Mouse (Mus musculus) lung, adult 2 months (tissue): ENCODE data around the gene Adgrf3. TPM values are rescaled to one million over a fixed set of nuclear protein-coding genes. Genes with fewer than 3 reads are reported as not detected.

Experiments used
- DNase-seq: peaks from one replicate; pipeline ENCODE4 v3.0.0; 2022
- H3K4me1 ChIP-seq: fragments of 200-500 bp; 2 replicates; pipeline ENCODE4 v1.6.1; 2011; ENCODE audit warnings: low read length; ENCODE audit not compliant: control insufficient read depth, insufficient read depth
- H3K4me3 ChIP-seq: fragments of 200-500 bp; replicated peaks from 2 replicates; pipeline ENCODE3; 2011; ENCODE audit warnings: low read depth, mild to moderate bottlenecking, control low read depth, low read length; ENCODE audit errors: extremely low read depth
- CTCF ChIP-seq: fragments of 200-500 bp; IDR thresholded peaks from 2 replicates; pipeline ENCODE4 v1.5.1; 2011; ENCODE audit warnings: mild to moderate bottlenecking, low read length, control low read depth; ENCODE audit not compliant: insufficient read depth
- POLR2A ChIP-seq: fragments of 200-500 bp; IDR thresholded peaks from 2 replicates; pipeline ENCODE4 v1.6.1; 2011; ENCODE audit warnings: low read depth, mild to moderate bottlenecking, control low read depth, low read length, borderline replicate concordance; ENCODE audit errors: extremely low read depth
- WGBS: fragments of 180-500 bp; shearing (Covaris S2); methylation state at CpG from one replicate; pipeline ENCODE4 v1.1.7; 2018; 5-methylcytosine and 5-hydroxymethylcytosine counted together
- polyA plus RNA-seq: library from polyadenylated mRNA; depleted of rRNA; stranded (reverse); fragments of >200 nt; gene quantifications from 2 replicates; pipeline ENCODE4 v1.2.3, GENCODE M21; 2012; rRNA removed

Gene Adgrf3
- polyA plus RNA-seq, 1 experiment: 0.27 TPM

DNA sequence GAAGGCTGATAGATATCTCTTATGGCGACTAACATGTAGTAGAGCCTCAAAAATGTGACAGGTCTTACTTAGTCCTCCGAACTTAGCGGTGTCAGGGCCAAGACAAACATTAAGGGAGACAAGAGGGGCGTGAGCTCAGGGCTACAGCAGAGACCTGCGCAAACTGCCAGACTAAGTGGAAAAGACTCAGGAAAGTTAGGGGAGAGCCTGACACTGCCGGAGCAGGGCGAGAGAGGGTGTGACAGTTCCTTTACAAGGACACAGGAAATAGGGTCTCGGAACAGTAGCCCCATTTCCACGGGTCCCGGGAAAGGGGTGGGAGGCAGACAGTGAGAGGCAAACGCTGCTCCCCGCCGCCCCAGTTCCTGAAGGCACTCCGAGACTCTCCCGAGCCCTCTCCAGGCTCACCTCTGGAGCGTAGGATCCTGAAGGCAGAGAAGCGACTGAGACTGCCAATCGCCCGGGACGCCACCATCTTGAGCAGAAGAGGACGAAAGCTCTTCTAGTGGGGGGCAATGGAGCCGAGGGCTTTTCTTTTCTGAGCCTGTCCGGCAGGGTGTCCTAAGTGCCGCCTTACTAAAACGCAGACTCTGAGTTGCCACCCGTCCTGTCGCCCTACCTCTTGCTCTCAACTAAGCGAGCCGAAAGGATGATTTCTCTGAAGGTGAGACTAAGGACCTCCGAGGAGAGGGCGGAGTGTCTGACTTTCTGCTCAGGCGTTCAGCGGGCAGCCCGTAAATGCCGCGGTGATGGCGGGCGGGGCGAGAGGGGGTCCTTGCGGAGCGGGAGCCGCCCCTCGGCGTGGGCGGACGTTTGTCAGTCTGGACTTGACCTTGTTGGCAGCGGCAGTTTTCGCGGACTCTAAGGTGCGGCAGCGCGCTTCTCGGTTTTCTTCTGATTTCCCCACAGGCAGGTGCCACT is 50.8 kb downstream of the Adgrf3 start, which contains the start of the genes Hadha and Hadhb:
TSS of gene Hadha (minus strand) at position 689 of the 921 bp plus-strand sequence.
TSS of gene Hadhb (plus strand) at position 775 of the 921 bp plus-strand sequence.
- Histone ChIP-seq H3K4me1 (no peaks in the 10 kb centered on the region; the same call in none of the 2 replicates), H3K4me3 (peak within 1 kb of the TSS; percentile 99)
- WGBS: under 1% methylated on average over 53 of the region's 53 CpGs
- DNase-seq: peak; percentile 96
- TF ChIP-seq POLR2A: peak; percentile 88; the same call in 1 of the 2 replicates
- TF ChIP-seq CTCF: no peak

DNA sequence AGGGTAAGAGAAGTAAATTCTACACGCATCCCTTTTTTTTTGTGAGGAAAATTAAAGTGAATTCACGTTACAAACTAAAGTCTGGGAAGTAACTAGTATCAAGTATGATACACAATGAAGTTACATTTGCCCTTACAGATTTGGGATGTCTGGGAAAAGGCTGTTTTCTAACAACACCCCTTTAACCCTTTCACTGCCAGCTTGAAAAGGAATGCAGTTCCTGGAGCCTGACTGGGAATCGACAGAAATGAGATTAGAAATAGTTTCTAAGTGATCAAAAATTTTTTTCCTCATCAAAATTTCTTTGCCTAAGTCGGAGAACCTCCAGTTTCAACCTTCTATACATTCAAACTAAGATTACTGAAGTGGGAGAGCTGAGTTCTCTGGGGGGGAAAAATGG is 51.5 kb downstream of the Adgrf3 start:
- Histone ChIP-seq H3K4me1 (no peaks in the 10 kb centered on the region; the same call in none of the 2 replicates), H3K4me3 (peak overlapping the region; percentile 99)
- DNase-seq: no peak
- TF ChIP-seq CTCF (no peak), POLR2A (no peak)
- WGBS: 21% methylated on average over 4 of the region's 4 CpGs

DNA sequence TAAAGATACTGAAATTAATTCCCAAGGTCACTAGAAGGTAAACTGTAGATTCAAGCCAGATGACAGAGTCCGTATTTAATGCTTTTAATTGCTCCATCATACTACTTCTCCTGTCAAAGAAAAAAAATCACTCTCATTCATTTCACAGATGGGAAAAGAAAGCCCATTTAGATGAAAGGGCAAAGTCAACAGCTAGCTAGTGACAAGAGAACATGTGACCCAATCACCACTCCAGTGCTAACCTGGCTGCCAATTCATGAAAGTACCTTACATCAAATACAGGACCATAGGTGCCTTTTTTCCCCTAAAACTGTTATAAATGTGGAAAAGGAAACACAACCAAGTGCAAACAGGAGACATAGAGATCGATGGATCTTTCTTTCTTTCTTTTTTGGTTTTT is 52.3 kb downstream of the Adgrf3 start:
- WGBS: 84% methylated on average over 2 of the region's 2 CpGs

DNA sequence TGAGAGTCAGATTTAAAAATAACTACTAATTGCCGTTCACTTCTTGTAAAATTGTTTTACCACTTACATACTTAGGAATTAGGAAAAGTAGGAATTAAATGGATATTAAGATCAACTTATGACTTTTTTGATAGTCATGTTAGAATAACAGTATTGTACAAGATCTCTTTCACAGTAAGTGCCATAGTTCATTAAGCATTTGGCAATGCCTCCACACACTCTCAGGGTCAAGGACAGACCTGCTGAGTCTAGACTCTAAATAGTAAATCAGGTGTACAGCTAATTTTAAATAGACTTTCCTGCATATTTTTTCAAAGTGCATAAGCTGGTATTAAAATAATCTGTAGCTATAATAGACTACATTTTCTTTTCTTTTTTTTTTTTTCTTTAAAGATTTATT is 53.1 kb downstream of the Adgrf3 start:
- TF ChIP-seq POLR2A (no peak), CTCF (no peak)
- H3K4me1 ChIP-seq: no peaks in the 10 kb centered on the region; the same call in none of the 2 replicates
- 37% methylated on average over 1 of the region's 1 CpGs for WGBS
- DNase-seq: no peak
- no peak overlapping the region for H3K4me3 ChIP-seq

More for the DNA sequence above, 52.3 kb downstream of the Adgrf3 start:
- Histone ChIP-seq H3K4me1 (no peaks in the 10 kb centered on the region; the same call in none of the 2 replicates), H3K4me3 (no peak overlapping the region)
- TF ChIP-seq POLR2A: no peak
- TF ChIP-seq CTCF: no peak
- DNase-seq: no peak

DNA sequence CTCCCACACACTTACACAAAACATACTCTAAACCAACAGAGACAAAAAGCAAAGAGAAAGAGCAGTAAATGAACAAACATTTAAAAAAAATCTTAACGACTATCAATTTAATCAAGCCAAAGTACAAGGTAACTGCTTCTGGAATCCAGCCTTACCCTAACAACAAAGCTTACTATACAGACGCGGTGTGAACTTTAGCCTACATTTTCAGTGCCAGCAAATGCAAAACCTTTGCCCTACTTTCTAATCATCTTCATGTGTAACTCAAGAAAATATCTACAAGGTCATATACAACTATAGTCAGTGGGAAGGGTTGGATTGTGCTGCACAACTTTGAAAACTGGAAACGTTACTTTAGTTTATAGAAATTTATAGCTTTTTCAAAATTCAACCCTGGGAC is 53.5 kb downstream of the Adgrf3 start:
- WGBS: 48% methylated on average over 4 of the region's 4 CpGs
- no peak overlapping the region for H3K4me3 ChIP-seq
- no peak for DNase-seq
- TF ChIP-seq CTCF (no peak), POLR2A (no peak)
- no peaks in the 10 kb centered on the region; the same call in none of the 2 replicates for H3K4me1 ChIP-seq

DNA sequence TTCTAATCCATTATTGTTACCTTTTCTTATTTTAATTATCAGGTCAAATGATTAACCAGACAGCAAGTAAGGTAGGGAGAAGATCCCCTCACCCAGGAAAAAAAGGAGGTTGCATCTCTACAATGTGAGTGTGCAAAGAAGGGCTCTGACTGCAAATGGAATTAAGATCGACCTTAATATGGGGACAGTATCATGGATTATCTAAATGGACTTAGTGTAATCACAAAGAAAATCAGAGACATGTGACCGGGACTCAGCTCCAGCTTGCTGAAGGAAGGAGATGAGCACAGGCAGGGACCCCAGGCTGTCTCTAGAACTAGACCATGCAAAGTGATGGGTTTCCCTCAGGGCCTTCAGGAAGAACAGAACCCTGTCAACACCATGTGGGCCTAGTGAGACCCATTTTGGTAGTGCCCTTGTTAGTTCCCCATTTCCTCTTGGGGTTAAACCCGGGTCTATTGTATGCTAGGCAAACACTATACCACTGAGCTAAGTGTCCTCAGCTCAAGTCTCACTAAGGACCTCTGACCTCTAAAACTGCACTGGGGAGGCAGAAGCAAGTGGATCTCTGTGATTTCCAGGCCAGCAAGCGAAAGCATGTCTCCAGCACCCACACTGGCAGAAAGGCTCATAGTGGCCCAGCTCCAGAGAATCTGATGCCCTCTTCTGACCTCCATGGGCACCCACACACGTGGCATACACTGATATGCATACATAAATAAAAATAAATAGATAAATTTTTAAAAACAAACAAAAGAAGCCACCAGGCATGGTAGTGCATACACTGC is 57.2 kb downstream of the Adgrf3 start:
- no peak for TF ChIP-seq POLR2A
- TF ChIP-seq CTCF: no peak
- Histone ChIP-seq H3K4me3 (no peak overlapping the region), H3K4me1 (no peaks in the 10 kb centered on the region)
- DNase-seq: no peak
- 75% methylated on average over 5 of the region's 5 CpGs for WGBS

DNA sequence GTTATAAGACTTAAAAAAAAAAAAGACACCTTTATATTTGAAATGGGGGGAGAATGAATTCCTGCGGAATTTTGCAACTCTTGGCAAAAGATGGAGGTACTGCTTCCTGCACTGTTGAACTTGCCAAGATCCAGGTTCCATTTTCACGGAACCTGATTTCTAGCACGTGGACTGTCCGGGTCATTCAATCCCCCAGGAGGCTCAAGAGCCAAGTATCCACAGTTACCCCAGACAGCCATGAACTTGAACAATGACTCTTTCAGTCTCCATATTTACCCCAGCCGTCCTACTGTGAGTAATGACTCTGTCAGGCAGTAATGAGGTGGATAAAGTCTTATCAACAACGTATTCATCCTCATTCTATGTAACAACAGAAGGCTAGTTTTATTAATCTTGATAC is 59.0 kb downstream of the Adgrf3 start:
- no peak for DNase-seq
- TF ChIP-seq POLR2A (no peak), CTCF (no peak)
- Histone ChIP-seq H3K4me1 (no peaks in the 10 kb centered on the region), H3K4me3 (no peak overlapping the region)
- WGBS: 78% methylated on average over 6 of the region's 6 CpGs

Other genes starting within 250 kb of the Adgrf3 start
- gene Il6, start 192.6 kb downstream of the Adgrf3 start, polyA plus RNA-seq: not detected in 2 replicates
- gene Tyms, start 132.1 kb downstream of the Adgrf3 start, polyA plus RNA-seq: 9.7 and 12.2 TPM in 2 replicates
- 0.09 and 0.15 TPM in 2 replicates for gene Garem2, start 100.6 kb downstream of the Adgrf3 start, polyA plus RNA-seq
- not detected in 2 replicates for gene 3110082J24Rik, start 99.6 kb downstream of the Adgrf3 start, polyA plus RNA-seq
- gene Hadha, start 50.6 kb downstream of the Adgrf3 start, polyA plus RNA-seq: 36.2 and 64.3 TPM in 2 replicates
- gene Hadhb, start 50.5 kb downstream of the Adgrf3 start, polyA plus RNA-seq: 49.3 and 112 TPM in 2 replicates
- 20.4 and 33.5 TPM in 2 replicates for gene Selenoi, start 26.9 kb upstream of the Adgrf3 start, polyA plus RNA-seq
- 1.3 and 3.1 TPM in 2 replicates for gene Drc1, start 75.7 kb upstream of the Adgrf3 start, polyA plus RNA-seq